Mouse (Mus musculus): Measurements from ENCODE around the gene 4931428F04Rik.
"Not testable (repeated sequence)": the region's sequence is repeated elsewhere in the genome, so short reads cannot be mapped to it uniquely, and the experiment has no call there.

4931428F04Rik gene

GRCm38 (mm10) chr8:105261326-105261980, 28.2 kb downstream of the 4931428F04Rik start:
- DNase-seq (ENCODE audit: low spot score), result no peak

GRCm38 (mm10) chr8:105260371-105261099, 29.1 kb downstream of the 4931428F04Rik start:
- no peak for DNase-seq (ENCODE audit: low spot score)

GRCm38 (mm10) chr8:105259721-105260320, 29.8 kb downstream of the 4931428F04Rik start:
- DNase-seq (ENCODE audit: low spot score), result peak; percentile 78

GRCm38 (mm10) chr8:105258911-105259720, 30.5 kb downstream of the 4931428F04Rik start:
- DNase-seq (ENCODE audit: low spot score), result no peak

DNA sequence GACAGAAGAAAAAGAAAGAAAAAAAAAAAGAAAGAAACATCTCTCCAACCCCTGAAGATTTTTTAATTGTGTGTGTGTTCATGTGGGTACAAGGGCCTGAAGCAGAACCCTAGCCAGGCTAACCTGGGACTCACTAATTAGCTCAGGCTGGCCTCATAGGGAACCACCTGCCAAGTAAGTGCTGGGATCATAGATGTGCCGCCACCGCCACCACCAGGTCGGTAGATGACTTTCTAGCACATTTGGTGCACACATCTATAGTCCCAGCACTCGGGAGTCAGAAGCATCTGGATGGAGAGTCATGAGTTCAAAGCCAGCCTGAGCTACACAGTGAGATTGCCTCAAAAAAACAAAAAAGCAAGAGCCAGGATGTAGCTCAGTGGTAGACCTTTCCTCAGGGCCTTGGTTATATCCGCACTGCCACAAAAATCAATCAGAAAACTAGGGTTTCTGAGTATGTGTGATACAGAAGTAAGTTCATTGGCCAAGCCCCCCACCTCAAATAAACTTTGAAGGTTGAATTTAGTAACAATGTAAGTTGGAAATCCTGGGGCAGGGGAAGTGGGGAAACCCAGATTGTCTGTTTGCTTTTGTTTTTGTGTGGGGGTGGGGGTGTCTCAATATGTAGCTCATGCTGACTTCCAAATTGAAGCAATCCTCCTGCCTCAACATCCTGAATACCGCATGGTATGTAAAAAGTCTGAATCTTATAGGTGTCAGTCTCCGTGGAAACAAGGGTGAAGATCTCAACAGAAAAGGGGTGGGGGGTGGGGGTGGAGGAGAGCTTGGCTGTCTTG, 32.1 kb downstream of the 4931428F04Rik start:
- no peak for DNase-seq (ENCODE audit: low spot score)

DNA sequence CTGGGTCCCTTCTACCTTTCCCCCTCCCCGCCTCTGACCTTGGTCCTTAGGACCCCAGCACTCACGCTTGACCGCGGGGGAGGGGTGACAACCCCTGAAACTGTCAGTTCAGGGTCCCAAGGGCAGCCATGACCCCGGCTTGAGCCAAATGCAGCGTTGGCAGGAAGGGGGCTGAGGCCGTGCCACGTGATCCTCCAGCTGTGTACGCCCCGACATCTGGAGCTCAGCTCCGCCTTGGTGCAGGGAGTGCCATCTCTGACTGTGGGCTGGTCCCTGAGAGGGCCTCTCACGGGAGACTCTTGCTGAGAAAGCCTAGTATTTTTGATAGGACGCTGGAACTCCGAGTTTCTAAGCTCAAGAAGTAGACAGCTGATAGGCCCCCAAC, 34.7 kb downstream of the 4931428F04Rik start, which contains the start of gene B3gnt9:
Gene B3gnt9, minus strand, starts transcription at position 188 of the 385 bp plus-strand sequence.
- peak; percentile 80 for DNase-seq (ENCODE audit: low spot score)

DNA sequence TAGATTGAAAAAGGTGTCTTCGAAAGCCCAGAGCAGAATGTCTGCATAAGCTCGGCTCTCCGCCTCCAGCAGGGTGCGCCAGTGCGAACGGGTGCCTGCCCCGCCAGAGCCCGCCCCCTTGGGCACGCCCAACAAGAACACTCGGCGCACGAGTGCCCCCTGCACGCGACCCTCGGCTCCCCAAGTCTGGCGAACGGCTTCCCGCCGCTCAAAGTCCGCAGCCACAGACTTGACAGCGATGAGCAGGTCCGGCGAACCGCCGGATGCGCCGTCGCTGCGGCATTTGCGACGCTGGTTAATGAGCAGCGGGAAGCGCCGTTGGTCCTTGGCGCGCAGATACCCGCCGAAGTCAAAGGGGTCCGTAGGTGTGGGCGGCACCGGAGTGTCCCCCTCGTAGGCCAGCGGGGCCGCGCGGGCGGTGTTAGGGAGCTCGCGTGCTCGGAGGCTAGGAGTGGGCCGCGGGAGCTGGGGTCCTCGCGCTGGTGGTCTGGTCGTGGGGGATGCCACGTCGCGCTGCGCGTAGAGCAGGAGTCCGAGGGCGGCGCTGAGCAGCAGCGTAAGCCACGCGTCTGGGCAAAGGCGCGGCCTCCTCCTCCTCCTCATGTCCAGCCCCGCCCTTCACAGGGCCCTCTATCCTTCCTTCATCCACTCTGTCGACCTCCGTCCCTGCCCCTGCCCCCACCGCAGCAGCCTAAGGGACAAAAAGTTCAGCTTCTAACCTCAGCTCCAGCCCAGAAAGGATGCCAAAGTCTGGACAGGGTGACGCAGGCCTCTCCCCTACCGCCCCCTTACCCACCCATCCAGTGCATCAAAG, 35.3 kb downstream of the 4931428F04Rik start:
- DNase-seq (ENCODE audit: low spot score), result peak; percentile 91

DNA sequence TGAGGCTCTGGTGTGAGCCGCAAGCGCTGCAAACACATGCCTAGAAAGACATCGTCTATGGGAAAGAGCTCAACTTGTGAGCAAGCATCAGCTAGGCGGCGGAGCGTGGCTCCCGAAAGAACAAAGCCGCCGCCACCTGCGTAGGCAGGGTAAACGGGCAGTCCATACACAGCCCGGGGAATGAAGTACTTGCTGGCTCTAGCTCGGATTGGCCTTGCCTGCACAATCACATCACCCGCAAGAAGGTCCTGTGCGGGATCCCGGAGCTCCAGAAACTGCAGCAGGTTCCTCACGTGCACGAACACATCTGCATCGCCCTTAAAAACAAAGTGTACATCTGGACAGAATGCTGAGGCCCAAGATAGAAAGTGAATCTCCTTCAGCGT, 35.9 kb downstream of the 4931428F04Rik start:
- DNase-seq (ENCODE audit: low spot score), result no peak

DNA sequence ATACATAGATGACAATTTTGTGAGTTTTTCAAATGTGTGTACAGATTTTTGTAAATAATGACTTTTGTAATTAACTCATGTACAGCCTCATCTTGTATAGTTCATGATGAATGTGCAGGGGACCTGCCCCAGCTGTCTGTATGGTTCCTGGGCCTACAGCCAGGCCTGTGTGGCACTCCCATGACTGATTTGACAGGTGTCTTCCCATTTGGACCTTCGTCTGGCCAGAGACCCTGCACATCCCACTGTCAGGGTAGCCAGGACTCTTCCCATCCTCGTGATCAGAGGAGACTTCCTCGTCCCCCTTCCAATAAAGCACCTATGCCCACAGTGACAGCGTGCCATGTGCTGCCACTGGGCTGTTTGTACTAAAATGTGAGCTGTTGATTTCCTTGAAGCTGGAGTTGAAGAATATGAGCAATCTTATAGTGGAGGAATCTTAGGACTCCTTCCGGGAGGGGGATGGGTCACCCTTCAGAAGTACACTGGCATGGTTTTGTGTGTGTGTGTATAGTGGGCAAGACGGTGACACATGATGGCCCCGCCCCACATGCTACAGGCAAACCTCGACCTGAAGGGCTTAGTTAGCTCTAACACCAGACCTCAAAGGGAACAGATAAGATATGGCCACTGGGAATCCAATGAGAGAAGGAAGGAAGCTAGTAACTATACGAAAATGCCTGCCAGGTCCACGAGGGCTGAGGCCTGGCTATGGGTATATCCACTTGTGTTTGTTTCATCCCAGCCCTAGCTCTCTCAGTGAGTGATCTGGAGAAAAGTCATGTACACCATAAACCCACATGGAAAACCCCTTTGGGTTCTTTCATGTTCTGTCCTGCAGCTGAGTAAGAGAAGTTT, 36.8 kb downstream of the 4931428F04Rik start:
- DNase-seq (ENCODE audit: low spot score), result no peak

- DNase-seq (ENCODE audit: low spot score), result no peak
Measured at GRCm38 (mm10) chr8:105251954-105252353, 37.7 kb downstream of the 4931428F04Rik start.

DNA sequence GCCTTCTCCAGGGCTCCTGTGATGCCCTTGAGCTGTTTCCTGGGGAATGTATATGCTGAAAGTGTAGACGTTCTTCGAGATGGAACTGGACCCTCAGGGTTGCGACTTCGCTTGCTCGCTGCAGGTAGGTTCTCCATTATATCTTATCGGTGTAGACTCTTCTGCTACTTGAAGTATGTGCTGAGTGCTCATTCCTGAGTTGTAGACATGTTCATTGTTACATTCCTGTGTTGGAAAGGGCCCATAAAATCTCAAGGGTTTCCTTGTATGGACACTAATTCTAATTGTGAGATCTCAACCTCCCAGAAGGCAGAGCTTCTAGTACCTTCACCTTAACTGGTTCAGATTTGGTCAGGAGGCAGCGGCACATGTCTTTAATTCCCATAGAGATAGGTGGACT, 48.6 kb downstream of the 4931428F04Rik start:
- DNase-seq (ENCODE audit: low spot score), result no peak

DNA sequence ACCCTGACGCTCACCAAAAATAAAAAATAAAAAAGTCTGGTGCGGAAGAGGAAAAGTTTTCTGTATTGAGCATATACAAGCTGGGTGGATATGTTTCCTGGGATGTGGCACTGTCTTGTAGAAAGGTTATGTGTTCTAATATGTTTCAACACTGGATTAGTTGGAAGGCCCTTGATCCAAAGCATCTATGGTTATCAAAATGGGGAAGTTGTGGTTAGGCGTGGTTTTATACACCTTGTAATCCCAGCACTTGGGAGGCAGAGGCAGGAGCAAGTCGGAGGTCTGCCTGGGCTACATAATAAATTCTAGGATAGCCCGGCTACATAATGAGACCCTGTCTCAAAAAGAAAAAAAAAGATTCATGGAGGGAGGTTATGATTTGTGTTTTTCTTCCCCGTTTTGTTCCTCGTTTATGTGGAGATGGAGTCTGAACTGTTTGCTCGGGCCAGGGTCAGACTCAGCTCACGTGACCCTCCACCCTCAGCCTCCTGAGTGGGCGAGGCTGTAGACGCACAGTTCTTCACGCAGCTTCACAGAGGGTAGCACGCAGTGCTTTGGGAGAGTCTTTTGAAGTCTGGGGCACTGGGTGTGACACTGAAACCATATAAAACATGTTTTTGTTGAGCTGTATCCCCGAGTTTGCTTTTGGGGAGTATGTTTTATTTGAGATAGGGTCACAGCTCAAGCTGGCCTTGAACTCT, 52.1 kb downstream of the 4931428F04Rik start:
- DNase-seq (ENCODE audit: low spot score), result no peak

DNA sequence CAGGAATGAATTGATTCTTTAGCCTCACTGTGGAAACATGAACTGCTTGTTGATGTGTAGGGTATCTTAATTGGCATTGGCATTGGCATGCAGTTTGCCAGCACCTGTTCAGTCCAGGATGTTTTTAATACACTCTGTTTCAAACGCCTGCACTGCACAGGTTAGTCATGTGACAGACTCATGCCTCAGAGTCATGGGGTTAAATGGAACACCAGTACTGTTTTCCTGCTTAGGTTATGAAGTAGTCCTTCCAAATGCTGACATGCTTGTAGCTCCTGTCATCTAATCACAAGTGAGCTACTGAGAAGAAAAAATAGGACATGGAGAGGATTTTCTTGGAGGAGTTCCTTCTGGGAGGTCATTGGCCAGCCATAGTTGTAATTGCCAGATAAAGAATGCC, 54.5 kb downstream of the 4931428F04Rik start:
- no peak for DNase-seq (ENCODE audit: low spot score)

DNA sequence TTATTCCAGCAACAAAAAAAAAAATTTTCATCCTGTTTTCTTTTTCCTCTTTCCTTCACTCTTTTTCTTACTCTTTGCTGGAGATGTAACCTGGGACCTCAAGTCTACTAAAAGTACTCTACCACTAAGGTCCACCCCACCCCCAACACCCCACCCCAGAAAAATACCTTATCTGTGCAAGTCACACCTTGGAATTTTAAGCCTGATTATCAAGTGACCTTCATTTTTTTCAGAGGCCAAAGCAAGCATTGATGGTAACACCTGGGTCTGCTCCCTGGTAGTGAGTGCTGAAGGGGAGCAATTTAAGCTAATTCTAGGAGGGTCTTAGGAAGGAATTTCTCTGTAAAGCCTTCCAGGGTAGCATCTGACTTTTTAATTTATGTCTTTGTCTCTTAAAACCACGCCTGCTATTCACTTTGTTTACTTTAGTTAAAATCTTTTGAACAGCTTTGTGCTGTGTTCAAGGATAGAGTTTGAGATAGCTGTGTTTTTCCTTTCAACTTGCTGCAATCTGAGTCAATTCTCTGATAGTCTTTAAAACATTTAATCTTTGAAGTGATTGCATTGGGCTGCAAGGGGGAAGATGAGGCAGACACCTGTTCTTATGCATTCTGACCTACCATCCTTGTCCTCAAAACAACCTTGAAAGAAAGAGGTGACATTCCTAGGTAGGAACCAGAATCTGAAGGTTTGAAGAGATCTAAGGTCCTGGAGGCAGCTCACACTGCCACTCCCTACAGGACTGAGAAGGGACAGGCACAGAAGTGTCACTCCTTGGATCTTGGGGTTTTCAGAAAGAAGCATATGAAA, 56.3 kb downstream of the 4931428F04Rik start:
- DNase-seq (ENCODE audit: low spot score), result no peak

DNA sequence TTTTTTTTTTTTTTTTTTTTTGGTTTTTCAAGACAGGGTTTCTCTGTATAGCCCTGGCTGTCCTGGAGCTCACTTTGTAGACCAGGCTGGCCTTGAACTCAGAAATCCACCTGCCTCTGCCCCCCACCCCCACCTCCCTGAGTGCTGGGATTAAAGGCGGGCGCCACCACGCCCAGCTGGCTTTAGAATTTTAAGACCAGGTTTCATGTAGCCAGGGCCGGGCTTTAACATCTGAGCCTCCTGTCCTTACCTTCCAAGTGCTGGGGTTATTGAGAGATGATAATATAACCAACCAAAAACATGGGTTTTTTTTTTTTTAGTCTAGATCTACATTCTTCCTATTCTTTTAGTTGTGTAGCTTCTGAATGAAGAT, 57.4 kb downstream of the 4931428F04Rik start:
- not testable (repeated sequence) for DNase-seq (ENCODE audit: low spot score)

DNA sequence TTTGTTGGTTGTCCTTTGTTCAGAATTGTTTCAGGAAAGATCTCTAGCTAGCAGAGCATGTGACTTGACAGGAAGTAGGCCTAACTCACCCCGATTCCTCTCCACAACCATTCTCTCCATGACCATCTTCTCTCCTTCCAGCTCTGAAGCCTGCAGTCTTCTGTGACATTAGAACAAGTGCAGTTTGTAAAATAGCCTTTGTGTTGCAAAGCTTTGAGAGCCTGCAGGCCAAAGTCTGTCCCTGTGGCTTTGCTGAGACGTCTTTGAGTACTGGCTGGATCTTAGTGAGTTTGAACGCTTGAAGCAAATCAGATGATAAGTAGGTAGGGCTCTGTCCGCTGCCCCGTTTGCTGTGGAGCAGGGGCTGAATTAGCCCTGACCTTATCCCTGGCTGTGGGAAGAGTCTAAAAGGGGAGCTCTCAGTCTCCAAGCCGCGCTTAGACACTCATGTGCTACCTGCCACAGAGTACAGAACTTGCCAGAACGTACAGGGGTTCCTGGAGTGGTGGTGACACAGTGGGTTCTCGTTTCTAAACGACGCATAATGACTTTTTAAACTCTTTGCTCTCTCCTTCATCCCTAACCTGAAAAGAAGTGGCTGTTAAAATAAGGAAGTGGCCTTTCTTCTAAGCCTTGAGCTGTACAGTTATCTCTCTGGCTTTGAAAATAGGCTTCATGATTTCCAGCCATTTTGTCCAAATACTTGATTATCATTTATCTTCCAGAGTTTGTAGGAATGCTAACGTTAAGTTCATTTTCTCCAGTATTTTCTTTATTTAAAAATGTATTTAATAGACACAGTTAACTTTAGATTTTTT, 58.0 kb downstream of the 4931428F04Rik start:
- DNase-seq (ENCODE audit: low spot score), result no peak

All from urinary bladder, postnatal 14 days (tissue).